Mouse (Mus musculus): Measurements from ENCODE around the gene Sbk1.

The Sbk1 gene

DNA sequence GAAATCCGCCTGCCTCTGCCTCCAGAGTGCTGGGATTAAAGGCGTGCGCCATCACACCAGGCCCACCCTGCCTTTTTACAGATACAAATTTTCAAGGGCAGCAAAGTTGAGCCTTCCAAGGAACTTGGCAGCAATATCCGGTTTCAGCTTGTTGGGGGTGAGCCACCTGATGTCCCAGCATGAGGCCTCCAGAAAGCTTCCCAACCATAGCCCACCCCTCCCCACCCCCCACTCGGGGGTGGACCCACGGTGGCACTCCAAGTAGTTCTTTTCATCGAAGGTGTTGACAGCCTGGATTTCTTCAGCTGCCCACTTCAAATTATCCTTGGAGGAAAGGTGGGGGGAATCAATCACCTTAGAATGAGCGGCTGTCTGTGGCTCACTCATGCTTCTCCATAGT lies 66.5 kb downstream of the Sbk1 start:
- no peak for DNase-seq (ENCODE audit: low spot score)

DNA sequence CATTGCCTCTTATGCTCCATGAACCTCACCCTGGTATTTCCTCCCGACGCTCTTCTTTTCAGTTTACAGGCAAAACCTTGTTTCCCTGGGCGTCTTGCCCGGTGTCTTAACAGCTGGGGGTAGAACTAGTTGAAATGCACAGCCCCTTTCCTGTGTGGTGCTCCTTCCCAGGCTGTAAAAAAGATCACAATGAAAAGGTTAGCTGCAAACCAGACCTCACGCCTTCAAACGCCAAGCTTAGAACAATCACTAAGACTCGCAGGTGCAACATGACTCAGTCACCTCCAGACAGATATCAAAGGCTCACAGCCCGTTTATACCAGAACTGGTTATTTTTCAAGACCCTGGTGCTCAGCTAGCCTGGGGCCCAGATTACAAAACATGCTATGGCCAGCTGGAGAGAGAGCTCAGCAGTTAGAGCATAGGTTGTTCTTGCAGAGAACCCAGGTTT lies 67.1 kb downstream of the Sbk1 start:
- no peak for DNase-seq (ENCODE audit: low spot score)

DNA sequence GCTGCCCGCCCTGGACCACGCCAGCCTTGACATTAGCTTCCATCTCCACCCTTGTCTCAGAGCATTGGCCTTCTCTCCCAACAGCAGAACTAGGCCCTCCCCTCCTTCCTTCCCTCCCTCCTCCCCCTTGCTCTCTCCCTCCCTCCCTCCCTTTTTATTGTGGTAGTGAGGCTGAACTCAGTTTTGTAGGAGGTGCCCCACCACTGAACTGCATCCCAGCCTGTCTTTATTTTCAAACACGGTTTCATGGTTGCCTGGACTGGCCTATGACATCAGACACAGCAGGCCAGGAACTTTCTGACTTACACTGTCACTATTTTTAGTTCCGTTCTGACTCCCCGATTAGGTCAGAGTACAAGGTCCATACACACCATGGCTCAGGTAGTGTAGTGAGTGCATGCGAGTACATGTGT lies 67.8 kb downstream of the Sbk1 start:
- no peak for DNase-seq (ENCODE audit: low spot score)

DNA sequence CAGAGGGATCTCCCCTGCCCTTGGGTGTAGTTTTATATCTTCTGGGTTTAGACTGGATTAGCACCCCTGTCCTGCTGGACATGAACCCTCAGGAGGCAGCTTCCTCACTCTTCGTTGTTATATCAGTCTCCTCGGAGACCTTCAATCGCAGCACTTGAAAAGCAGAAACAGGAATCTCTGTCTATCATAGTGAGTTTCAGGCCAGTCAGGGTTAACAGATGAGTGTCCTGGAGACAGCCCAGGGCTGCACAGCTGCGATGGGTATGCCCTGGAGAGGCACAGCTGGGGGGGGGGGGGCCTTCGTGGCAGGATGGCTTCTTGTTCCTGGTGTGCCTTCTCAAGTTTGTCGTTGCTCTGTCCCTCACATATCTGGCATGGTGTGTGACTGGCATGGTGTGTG lies 68.5 kb downstream of the Sbk1 start:
- no peak for DNase-seq (ENCODE audit: low spot score)
